Mouse (Mus musculus): ENCODE data around the gene Marveld3.
A peak's percentile ranks its signal among the peaks of the same experiment; 100 is the strongest.

Marveld3 gene

DNA sequence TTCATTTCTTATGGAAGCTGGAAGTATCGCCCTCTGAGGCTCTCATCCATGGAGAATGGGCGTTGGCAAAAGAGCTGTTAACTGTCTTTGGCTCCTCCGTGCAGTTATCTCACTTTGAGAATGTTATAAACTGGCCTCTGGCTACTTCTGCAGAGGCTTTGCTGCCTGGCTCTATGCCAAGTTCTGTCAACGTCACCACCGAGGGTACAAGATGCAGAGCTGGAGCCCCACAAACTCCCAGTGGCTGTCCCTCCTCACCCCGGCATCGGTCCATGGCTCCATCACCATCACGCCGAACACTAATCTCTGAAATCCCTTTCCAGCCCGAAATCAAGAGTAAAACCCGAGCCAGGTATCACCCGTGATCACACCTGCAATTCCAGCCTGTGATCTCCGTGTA lies 1.4 kb upstream of the Marveld3 start:
- DNase-seq: no peak

DNA sequence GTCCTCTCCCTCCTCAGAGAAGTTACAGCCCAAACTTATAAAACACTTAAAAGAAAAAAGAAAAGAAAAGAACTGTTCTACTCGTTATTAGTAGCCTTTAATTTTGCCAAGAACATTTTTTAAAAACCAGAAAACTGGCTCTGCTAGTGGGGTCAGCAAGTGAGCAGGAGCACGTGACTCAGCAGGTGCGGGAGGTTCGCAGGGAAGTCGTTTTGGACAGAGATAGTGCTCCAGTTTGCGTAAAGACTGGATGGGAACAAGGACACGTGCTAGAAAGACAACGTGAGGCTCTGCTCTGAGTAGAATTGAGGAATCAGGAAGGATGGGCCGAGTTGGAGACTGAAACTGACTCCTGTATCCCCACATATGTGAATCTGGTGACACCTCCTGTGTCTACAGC lies 893 bp upstream of the Marveld3 start:
- no peak for DNase-seq

DNA sequence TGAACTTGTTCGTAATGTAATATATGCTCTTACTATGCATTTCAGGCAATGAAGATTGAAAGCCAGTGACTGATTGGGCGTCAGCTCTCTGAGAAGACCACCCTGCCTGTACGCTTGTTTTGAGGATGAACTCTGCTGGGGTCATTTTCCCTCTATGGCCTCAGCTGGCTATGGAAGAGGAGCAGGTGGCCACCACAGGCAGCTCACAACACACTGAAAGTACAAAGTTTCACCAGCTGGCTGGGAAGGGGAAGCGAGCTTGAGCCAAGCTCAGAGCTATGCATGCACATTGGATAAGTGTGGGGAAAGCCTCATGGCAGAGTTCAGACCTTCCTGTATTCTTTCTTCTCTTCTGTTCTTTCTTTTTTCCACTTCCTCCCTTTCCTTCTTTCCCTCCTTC lies 2.9 kb downstream of the Marveld3 start:
- peak in 1 of 2 experiments; percentile 43 for DNase-seq

DNA sequence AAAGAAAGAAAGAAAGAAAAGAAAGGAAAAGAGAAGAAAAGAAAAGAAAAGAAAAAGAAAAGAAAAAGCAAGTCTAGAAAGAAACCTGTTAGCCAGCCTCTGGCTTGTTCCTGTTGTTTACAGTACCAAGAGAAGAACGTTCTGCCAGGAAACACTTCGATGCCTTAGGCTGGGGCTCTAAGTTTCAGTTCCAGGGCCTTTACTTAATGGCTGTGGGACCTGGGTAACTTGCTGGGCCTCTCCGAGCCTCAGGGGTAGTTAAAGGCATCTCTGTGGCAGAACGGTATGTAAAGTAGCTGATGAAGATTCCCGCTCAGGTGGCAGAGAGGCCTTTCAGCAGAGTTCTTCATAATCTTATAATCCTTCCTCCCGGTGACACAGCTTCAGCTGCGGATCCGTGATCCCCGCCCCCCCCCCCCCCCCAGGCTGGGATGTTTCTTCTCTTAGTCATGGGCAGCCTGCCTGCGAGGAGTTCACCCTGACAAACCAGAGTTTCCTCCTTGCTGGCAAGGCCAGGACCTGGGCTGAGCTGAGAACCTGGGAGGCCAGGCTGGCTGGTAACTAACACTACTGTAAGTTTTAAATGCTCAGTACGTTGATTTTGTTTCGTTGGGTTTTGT lies 3.9 kb downstream of the Marveld3 start:
- DNase-seq: no peak

DNA sequence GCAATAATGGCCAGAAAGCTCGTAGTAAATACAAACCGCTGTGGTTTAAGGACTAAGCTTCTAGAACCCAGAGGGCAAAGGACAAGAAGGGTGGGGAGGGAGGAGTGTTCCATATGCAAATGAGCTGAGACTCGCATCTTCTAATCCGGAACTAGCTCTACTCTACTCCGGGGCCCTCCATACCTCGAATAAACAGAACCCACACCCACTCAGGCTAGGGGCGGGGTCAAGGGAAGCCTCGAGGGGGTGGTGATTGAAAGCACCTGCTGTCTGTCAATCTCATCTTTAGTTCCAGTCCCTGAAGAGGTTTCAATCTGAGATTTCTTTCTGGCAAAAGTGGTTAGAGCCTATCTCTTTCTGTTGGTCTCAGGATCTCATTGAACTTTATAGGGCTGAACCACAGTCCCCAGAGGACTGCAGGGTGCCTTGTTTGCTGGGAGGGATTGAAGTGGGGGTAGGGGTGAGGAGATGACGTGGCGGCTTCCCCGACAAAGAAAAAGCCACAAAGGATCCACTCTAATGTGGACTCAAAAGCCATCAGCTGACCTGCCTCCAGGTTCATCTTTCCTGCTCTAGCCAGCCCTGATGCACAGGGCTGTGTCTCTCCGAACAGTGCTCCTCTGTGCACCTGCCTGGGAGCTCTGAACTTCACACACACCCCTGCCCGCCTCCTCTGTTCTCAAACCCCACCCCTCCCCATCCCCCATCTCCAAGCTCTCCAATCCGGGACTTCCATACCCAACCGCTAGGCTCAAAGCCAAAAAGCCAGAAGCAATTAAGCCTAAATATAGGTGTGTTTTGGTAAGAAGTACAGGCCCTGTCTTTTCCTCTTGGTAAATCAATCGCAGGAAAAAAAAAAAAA lies 4.6 kb downstream of the Marveld3 start:
- DNase-seq: peak in 1 of 2 experiments; percentile 35

DNA sequence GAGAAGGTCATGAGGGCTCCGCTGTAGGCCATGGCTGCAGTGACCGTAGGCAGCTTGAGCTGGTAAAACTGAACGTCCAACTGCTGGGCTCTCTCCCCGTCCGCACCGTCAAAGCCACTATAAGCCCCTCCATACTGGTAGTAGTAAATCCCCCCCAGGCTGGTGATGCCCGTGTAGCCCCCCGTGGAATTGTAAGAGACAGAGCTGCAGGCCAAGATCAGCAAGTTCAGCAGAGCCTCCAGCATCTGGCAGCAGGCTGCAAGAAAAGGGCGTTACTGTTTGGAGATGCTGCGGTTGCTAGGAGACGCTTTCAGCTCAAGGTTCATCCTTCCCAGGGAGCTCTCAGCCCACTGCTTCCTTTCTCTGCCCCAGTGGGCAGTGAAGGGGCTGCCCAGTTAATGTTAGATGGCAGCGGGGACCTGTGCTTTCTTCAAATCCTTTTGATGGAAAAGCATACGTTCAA lies 7.5 kb downstream of the Marveld3 start:
- DNase-seq: peak in 1 of 2 experiments; percentile 50

DNA sequence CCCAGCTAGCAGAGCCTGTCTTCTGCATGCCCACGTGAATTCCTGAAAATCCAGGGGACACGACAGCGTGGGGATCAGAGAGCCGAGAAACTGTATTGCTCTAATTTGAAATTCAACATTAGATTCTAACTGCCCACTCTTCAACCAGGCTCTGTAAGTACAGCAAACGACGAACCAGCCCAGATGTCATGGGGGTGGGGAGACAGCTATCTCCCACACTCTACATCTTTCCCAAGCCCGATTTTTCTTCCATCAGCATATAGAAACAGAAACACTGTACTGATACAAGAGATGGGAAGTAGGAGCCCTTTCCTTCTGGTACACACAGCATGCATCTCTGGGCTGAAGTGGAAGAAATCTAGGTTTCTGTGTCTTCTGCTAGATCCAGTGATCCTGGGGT lies 9.8 kb downstream of the Marveld3 start:
- DNase-seq: no peak

DNA sequence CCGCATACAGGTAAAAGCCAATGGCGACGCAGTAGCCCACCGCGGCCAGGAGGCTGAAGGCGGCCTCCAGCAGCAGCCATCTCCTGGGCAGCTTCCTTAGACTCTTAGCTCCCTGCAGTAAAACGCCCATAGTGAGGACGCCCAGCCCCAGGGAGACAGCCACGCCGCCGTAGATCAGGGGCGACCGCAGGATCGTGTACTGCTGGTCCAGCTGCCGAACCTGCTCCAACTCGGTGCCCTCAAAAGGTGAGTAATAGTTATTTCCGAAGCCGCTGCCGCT lies 13.8 kb downstream of the Marveld3 start:
- DNase-seq: no peak

DNA sequence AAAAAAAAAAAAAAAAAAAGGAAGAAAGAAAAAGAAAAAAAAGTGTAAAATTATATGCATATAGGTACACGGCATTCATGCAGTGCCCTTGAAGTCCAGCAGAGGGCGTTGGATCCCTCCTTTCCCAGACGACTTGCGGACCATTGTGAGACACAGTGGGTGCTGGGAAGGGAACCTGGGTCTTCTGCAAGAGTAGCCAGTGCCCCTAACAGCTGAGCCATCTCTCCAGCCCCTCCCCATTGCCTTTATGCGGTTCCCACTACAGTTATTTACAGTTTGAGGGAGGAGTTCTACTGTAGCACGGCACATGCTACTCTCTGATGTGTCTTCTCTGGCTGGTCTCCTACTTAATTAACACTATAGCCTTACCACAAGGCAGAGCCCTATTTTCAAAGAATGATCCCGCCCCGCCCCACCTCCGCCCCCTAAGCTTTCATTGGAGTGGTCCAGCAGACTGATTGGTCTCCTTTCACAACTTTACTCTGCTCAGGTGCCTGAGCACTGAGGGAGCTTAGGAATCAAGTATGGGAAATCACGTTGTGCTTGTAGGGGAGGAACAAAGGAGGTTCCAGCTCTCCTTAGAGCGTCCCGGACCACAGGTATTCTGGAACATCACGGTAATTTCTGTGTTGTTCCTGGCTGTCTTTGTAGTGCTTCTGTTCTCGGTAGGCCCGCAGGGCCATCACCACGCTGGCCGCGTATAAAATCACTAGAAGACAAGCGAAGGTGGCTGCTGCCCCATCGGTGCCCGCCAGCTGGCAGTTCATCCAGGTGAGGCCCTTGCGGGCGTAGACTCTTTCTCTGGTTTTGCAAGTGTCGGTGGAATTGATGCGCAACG lies 14.3 kb downstream of the Marveld3 start:
- peak; percentile 70 to 73 for DNase-seq

DNA sequence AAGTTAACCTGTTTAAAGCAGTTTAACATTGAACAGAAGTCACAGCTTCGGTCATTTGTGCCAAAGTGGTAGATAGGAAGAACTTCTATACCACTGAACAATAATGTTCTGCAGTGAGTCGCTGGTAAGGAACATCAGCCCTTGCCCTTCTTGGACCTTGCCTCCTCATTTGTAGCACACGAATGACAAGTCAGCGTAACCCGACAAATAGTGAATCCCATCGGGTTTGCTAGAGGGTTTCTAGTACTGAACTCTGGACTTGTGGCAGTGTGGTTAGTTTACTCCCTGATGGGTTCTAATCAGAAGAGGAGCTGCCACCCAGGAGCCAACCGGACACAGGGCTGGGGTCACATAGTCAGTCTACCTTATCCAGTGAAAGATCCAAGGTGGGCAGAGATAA lies 15.7 kb downstream of the Marveld3 start:
- no peak for DNase-seq

DNA sequence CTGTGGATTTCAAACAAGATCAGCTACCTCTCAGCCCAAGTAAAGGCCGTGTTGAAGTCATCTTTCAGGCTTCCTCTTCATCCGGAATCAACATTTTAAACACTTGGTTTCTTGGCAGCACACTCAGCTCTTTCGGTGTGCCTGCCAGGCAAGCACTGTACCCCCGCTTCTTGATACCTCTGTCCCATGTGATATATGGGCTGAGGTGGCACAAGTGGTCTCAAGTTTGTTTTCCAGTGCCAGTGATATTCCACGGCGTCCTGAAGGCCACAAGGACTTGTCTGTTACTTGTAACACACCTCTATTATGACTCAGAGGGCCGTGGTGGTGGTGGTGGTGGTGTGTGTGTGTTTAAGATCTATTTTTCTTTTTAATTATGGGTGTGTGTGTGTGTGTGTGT lies 16.3 kb downstream of the Marveld3 start:
- DNase-seq: no peak

DNA sequence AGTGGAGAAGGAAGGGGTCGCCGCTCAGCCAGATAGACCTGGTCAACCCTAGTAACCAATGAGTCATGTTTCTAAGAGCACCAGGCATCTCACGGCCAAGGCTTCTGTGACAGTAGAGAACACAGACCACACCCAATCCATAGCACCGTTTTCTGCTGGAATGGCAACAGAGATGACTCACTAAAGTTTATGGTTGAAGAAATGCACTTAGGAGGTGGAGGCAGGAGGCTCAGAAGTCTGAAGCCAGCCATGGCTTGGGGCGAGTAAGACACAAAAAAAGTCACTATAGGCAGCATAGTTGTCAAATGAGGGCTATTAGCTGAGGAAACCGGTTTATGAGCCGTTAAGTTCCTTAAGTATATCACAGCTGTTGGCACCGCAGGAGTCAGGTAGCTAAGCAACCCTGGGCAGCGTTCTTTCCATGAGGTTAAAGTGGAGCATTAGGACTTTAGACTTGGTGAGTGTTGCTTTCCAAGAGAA lies 16.8 kb downstream of the Marveld3 start:
- DNase-seq: no peak

DNA sequence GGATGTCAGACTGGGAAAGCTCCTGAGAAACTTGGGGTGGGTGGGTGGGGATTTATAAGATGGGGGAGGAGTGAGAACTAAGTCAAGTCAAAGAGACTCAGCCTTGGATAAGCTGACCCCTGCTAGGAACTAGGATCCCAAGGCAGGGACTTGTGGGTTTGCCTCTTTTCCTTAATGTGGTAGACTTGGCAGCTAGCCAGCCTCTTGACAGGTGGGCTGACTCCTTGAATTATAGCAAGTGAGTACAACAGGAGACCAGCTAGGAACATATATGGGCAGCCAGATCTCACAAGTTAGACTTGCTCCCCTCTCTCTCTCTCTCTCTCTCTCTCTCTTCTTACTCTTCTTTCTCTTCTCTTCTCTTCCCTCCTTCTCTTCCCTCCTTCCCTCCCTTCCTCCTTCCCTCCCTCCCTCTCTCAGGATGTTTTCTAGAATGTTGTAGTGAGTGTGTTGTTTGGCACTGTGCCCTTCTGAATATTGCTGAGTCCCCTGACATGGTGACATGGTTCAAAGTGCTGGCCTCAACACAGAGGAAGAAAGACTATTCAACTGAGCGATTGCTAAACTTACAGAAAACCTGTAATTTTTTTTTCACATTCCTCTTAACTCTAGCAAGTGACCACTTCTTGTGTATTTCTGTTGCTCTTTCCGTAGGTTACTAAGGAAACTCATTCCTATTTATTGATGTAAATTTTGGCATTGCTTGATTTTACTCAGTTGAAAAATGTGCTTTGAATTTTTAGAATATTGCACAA lies 20.2 kb downstream of the Marveld3 start:
- DNase-seq: peak; percentile 49 to 50

DNA sequence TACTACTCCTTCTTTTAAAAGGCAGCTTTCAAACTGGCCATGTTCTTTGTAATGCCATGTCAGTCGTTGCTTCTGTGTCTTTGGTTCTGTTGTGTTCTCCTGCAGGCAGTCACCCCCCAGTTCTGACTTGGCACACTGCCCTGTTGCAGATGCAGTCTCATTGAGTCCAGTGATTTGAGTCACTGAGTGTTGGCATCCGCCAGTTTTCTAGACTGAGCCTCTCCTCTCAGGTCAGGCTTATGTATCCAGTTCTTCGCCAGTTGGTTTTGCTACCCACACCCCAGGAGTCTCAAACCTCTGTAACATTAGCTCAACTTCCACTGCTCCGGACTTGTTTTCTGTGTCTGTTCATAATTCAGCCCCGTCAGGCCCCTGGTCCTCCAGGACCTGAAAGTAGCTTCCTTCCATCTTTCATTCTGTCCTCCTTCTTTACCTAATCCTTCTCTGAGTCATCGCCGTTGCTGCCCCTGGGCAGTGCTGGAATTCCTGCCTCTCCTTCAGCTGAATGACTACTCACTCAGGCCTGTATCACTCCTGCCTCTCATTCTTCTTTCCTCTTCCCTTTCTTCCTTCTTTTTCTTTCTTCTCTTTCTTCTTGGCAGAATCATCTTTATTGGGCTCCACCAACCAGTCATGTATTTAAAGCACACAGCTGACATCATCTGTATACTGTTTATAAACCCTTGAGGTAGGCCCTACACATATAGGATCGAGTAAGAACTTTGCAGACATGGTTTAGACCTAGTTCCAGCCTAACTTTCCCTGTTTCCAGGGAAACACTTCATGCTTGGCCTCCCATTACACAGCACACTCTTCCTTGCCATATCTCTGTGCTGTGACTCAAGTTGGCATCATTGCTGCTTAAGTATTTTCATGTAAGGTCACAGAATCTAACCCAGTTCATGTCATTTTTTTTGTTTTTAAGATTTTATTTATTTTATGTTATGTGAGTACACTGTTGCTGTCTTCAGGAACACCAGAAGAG lies 41.3 kb downstream of the Marveld3 start:
- DNase-seq: peak; percentile 45 to 67

DNA sequence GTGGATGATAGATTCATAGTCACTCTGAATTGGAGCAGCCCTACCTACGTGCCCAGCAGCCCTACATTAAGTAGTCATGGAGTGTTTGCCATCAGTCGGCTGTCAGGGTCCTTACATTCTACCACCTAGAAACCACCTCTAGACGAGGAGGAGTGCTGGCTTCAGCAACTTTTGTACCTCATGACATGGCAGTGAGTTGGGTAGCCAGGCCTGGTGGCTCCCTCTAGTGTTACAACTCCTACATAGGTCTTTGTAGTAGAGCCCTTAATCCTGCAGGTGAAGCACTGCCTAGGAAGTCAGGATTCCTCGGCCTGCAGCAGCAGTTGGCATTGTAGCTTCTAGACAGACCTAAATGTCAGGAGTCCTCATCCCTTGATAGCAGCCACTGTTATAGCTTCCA lies 44.7 kb downstream of the Marveld3 start:
- peak; percentile 58 to 73 for DNase-seq

DNA sequence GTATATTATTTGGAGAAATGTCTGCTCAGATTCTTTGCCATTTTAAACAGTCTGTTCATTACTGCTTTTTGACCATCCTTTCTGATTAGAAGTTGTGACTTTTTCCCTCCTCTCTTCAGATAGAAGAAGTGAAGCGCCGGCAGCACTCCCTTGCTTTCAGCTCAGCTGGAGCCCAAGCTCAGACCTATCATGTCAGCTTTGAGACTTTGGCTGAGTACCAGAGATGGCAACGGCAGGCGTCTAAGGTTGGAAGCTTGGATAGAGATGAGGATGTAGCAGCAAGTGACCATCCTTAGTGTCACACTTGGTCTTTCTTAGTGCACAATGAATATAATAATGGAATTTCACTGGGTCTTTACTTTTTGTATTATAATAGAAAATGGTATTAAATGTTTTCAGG lies 54.6 kb downstream of the Marveld3 start:
- DNase-seq: peak; percentile 59 to 60

DNA sequence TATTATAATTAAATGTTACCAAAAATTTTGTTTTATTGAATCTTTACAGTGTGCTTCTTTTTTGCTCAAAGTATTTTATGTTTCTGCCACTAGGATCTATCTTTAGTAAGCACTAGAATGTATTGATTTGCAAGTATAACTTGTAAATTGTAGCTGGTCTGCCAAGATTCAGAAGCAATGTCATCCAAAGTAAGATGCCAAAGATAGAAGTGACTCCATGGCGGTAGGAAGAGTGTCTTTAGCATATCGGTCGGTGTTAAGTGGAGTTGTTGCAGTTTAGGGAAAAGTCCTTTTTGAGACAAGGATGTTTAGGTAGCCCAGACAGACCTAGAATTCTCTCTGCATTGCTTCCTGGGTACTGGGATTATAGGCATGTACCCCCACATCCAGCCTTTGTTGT lies 55.1 kb downstream of the Marveld3 start:
- DNase-seq: no peak

DNA sequence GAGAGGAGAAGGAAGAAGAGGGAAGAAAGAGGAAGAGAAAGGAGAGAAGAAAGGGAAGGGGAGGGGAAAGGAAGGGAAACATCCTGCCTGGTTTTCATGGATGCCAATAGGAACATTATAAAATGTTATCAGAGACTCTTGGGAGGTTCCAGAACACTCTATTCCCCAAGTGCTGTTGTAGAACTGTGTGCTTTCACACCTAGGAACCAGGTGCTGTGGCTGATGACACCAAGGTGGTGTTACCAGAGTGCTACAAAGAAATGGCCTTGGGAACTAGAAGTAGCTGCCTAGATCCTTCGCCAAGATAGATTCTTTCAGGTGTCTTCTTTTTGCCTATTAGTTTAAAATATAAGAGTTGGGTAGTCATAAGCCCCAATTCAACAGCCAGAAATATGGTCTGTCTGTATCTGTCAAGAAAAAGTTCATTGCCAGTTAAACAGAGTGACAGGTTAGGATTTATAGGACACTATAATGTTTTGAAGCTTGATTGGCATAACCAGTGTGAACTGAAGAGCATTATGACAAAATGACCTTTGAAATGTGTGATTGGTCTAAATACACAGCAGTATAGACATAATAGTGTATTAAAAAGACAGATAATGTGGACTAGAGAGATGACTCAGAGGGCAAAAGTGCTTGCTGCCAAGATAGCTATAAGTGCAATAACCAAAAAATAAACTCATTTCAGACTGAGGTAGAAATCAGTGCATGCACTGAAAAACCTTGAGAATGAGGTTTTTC lies 56.9 kb downstream of the Marveld3 start:
- DNase-seq: no peak

DNA sequence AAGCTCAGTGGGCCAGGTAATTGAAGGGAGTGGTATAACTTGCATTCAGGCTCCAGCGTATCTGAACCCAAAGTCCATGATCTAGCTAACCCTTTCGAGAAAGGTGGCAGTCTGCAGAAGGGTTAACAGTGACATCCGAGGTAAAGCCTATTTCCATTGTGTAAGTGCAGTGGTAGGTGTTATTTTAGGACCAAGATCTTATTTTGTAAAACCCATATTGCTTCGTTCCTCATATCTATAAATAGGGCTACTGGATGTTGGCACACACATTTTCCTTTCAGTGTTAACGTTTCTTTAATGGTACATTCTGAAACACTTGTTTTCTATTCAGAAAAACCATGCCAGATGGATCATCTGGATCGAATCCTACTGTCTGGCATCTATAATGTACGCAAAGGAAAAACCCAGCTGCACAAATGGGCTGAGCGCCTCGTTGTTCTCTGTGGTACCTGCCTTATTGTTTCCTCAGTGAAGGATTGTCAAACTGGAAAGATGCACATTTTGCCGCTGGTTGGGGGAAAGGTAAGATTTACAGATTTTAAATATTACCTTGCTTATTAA lies 58.0 kb downstream of the Marveld3 start:
- peak; percentile 13 to 21 for DNase-seq

DNA sequence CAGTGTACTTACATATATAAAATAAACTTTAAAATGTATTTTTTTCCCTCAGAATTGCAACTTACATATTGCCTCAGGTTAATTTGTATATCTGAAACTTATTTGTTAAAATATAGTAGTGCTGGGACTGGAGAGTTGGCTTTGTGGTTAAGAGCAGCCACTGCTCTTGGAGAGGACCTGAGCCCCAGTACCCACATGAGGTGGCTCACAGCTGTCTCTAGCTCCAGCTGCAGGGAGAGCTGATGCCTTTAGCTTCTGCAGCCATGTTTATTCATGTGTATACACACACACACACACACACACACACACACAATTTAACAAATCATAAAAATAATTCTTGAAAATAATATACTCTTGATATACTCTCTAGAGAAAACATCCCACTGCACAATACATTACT lies 59.6 kb downstream of the Marveld3 start:
- no peak for DNase-seq
